Mouse (Mus musculus) cerebellum, adult 8-10 months (tissue): Measurements from ENCODE around the gene 3830403N18Rik.
"Not testable (repeated sequence)": the region's sequence is repeated elsewhere in the genome, so short reads cannot be mapped to it uniquely, and the experiment has no call there.

Source experiments
- DNase-seq: peaks from one replicate; pipeline ENCODE4 v3.0.0; 2022

3830403N18Rik gene

DNA sequence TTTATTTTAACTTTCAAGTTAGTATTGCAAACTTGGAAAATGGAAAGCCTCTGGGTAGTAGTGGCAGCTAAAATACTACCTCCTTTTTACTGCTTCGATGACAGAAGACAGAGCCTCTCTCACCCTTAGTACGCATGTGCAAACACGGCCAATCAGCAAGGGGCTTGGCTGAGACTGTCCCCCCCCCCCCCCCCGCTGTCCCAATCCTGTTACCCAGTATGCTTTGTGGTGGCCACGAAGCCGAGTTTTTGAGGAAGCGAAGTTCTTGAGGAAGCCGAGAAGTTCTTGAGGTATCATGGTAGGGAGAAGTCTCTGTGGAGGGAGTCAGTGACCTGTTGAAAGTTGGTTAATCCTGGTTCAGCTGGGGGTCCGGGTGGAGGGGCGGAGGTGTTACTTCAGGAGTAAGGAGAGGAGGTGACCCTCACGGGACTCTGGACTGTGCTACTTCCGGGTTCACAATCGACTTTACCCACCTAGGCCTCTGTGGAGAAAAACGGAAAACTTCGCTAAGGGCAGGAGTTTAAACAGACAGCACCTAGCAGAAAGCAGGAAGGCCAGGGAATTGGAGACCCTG, at the start of gene 3830403N18Rik:
Gene 3830403N18Rik (plus strand): TSS at position 237 of the 574 bp plus-strand sequence.
- not testable (repeated sequence) for DNase-seq

DNA sequence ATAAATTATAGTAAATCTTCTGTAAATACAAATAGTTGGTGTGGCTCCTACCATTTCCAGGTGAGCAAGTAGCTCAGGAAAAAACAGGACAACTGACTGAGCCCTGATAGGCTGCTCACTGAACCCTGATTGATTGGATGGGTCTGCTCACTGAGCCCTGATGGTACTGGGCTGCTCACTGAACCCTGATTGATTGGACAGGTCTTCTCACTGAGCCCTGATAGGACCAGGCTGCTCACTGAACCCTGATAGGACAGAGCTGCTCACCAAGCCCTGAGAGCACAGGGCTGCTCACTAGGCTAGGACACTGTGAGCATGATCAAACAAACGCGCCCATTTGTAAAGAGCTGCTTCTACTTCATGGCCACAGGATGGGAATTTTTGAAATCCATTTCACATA, 15.0 kb downstream of the 3830403N18Rik start:
- DNase-seq = no peak

DNA sequence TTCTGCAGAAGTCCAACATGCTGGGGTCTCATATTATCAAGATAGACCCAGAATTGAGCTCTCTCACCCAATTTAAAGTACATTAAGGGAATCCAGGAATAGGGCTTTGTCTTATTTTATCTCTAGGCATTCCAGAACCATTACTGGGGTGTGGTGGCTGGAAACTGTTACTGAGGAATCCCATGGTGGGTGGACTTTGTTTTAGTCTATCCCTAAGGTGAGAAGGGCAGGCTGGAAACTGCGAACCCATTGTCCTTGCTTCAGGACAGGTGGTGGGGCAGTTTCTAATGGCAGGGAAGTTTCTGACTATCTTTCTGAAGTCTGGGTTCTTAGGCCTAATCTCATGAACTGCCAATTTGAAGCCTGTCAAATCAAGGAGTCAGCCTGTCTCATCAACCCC, 50.1 kb downstream of the 3830403N18Rik start:
- DNase-seq = not testable (repeated sequence)
